Mouse (Mus musculus) telencephalon, adult 2 months (tissue): ENCODE measurements around the gene Rnf32.
A peak's percentile ranks its signal among the peaks of the same experiment; 100 is the strongest.

Experiments
- DNase-seq: peaks from one replicate; pipeline ENCODE4 v3.0.0-alpha.2; 2011; ENCODE audit warnings: low read depth, low spot score

Gene Rnf32

DNA sequence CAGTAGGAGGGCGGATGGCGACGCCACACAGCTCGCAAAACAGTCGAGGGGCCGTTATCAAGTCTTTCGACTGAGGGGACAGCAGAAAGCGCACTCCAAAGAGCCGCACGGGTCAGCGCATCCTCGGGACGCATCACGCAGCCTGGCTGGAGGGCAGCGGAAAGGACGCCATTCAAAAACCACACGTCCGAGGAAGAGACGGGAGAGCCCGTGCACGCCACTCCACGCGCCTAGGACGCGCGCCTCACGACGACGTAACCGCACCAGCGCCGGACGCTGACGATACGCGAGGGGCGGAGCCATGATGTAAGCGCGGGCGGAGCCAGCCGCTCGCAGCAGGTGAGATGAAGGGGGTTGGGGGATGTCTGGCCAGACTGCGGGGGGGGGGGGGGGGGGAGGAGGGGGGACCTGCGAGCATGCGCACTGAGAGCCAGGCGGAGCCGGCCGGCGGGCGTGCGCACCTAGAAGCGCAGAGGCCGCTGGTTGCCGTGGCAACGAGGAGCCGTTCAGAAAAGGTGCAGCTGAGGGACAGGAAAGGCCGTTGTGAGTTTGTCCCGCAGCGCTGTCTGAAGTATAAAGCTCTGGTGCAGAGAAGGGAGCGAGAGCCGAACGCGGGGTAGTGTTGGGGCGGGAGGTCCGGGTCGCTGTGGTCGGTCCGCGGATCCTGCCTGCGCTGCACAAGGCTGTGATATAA, at the start of gene Rnf32:
Rnf32 (plus strand) TSS at position 423 of the 694 bp plus-strand sequence.
- DNase-seq = peak; percentile 87

DNA sequence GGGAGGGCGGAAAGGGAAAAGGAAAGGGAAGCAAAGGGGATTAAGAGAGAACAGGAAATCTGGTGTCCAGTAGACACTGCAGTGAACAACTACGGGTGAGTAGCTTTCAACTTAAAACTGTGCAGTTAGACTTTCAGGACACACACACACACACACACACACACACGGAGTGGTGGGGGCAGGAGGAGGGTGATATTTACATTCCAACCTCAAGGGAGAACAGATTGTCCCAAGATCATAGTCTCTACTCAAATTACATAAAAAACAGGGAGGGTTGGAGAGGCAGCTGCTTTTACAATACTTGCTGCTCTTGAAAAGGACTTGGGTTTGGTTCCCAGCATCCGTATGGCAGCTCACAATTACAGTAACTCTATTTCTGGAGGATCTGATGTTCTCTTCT, 45.6 kb upstream of the Rnf32 start:
- DNase-seq = no peak

DNA sequence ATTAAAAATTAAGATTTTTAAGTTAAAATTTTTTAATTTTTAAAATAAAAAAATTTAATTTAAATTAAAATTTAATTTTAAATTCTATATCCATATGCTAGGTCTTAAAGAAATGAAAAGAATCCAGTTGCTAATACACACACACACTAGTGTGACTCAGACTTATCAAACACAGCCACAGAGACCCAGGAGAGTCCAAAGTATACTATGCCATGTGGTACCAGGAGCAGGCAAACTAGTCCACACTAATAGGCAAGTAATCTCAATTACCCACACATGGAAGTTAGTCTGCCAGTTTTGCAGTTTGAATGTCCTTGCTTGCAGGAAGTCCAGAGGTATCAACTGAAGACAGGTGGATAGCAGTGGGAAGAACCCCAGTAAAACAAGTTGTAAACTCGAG, 35.9 kb upstream of the Rnf32 start:
- no peak for DNase-seq

DNA sequence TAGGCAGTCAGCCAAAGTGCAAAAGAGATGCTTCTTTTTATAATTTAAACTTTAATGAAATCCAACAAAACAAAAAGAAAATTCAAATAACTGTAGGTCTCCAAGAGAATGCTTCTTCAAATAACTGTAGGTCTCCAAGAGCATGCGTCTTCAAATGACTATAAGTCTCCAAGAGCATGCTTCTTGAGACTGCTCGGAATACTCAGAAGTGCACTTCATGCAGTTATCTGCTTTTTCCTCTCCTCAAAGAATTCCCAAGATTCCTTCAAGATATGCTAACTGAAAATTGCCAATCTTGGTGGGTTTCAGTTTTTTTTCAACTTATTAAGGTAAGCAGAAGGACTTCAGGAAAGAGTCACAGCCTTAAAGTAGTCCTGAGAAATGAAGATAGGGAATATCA, 28.8 kb upstream of the Rnf32 start:
- no peak for DNase-seq

DNA sequence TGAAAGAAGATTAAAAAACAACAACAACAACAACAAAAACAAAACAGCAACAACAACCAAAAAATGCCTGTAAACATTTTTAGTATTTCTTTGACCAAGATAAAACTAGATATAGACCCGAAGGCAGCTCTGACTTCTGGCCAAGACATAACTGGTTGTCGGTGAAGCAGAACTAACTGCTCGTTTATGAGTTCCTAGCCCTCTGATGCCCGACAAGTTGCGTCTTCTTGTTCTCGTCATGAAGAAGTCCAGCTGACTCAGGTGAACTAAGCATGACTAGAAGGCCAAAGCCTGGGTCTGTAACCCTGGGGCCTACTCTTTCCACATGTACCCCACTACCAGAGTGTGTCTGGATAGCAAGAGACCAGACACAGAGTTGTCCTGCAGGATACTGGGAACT, 25.6 kb upstream of the Rnf32 start:
- no peak for DNase-seq

DNA sequence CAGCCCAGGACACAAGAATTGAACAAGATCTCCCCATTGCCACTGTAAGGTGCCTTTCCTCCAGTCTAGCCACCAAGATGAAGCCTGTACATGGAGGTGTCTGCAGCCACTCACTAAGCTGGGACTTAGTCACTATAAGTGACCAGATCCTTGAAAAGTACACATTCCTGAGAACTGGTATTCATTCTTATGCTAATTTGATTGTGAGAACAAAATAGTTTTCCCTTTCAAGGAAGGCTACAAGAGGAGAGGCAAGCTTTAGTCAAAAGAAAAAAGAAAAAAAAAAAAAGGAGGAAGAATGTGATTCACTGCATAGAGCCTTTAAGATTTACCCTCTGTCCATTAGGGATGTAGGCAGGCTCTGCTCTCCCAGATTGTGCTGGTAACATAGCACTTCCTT, 24.6 kb upstream of the Rnf32 start:
- no peak for DNase-seq

DNA sequence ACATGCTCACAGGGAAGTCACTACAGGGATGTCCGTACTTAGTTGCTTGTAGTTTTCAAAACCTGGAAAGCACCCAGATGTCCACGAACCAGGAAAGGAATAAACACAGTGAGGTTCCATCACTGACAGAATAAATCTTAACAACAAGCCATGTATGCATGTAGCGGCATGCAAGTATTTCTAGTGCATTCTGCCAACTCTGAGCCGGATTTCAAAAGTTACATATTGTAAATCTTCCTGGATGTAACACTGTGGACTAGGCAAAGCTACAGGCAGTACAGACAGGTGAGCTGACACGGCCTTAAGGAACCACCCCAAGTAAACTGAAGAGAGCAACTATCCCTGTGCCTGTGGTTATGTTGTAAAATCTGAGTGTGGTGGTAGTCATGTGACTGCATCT, 9.0 kb upstream of the Rnf32 start:
- DNase-seq = no peak

DNA sequence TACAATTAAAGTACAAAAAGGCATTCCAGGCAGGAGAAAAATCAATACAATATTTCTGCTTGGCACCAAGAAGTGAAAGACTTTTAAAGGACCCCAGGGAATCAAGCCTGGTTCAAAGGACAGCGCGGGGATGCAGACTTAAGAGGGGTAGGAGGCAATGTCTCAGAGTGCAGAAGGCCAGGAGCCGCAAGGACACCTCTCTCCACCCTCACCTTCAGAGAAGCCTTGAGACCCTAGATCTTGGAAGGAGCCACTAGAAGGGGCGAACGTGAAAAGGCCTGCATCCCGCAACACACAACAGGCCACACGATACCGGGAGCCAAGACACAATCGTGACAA, 592 bp upstream of the Rnf32 start:
- no peak for DNase-seq

DNA sequence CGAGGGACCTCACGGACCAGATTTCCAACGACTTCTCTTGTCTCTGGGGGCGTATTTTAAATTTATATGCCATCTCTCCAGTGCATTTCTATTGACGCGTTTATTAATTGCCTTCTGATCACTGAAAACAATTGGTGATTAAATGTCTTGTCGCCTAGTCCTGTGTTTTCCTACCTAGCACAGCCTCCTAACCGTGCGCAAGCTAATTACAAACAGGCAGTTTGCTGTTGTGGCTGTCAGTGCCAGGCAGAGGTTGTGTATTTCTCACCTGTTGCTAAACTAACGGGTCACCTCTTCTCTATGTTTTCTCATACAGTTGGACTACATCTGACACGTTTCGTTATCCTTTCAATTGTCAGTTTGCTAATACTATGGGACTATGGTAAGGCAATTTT, 469 bp downstream of the Rnf32 start:
- peak; percentile 9 for DNase-seq

DNA sequence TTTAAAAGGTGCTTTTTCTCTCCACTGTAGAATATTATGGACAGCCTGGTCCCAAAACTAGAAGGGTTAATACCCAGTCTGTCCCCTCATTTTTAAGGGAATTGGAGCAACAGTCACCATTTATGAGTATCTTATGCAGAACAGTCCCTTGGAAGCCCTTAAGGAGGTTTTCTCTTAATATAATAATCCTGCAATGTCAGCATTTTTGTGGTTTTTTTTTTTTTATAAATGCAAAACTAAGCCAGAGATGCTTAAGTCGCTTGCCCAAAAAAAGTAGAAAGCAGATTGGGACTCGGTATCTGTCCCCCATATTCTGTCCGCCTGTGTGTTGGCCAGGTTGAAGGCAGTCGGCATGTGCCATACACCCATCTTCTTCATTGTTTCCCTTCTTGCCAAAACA, 1.4 kb downstream of the Rnf32 start:
- DNase-seq = no peak

DNA sequence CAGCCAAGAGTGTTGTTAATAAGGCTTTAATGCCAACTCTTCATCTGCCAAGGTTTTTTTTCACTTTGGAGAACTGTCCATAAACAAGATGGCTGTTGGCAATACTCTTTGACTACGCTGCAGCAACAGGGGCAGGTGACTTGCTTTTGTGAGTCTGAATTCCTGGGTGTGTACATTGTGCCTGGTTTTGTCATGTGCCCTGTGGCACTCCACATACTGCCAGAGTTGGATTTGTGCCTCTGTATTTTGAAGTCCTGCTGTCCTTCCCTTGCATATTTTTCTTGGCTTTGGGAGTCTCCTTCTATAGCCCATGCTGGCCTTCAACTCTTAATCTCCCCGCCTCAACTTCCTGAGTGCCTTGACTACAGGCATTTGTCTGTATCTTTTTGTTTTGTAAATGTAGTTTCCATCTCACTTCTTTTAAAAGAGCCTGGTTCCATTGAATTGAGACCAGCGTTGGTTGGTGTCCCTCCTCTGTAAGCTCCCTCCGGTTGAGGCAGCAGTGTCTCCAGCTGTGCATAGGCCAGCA, 3.2 kb downstream of the Rnf32 start:
- no peak for DNase-seq

DNA sequence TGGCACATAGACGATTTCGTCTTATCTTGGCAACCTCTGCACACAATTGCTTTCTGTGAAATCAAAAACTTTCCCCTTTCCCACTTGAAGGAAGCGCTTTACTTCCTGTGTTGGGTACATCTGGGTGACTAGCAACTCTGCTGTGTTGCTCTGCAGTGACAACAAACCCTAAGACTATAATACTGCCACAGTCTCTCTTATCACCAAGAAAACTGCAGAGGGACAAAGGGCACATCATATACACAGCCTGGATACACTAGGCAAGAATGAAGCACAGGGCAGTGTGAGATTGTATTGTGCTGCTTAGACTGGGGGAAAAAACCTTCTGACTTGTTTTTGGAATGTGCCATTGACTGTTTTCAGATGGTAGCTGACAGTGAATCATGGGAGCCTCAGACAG, 4.1 kb downstream of the Rnf32 start:
- DNase-seq = no peak

DNA sequence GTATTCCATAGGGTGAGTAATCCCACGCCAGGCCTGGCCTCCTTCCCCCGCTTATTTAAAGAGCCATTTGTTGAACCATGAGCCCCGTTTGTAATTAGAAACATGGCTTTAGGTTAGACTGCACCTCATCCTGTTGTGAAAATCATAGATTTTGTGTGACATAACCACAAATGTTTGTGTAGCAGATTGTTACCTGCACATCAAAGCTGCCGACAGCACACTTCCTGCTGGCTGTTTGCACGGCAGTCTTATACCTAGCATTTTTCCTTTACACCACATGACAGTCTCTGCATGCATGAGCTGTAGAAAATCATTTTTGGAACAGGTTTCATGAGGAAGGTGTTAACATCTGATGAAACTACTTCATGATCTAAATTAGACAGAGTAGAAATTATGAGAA, 9.9 kb downstream of the Rnf32 start:
- no peak for DNase-seq

DNA sequence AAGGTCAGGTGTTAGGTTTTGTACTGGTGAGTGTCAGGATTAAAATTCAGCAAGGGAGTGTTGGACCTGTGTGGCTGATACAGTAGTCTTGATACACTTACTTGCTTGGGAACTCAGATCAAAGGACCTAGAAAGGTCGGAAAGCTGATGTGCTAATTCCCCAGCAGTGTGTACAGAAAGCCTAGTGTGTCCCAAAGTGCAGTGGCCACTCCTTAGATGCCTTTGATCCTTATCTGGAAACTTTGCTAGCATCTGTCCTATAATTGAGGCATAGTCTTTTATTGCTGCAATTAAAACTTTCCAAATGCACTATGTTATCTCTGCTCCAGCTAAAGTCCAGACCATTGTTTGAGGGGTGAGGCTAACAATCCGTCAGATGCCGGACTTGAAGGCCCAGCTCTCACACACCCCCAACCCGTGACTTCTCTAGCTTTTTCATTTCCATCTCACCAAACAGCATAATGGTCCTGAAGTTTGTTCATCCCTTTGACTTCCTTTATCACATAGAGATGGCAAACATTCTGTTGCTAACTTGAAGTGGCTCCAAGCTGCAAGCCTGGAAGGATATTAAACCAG, 16.3 kb downstream of the Rnf32 start:
- no peak for DNase-seq

DNA sequence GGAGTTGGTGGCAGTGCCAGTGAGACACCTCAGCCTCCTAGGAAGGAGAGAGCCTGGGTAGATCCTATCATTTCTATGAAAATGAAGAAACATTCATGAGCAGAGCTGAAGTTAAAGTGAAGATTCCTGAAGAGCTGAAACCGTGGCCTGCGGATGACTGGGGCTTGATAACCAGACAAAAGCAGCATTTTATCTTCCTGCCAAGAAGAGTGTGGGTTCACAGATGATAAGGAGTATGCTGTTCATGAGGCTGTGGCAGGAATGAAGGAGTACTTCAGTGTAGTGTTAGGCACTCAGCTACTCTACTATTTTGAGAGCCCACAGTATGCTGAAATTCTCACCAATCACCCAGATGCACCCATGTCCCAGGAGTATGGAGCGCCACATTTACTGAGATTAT, 22.2 kb downstream of the Rnf32 start:
- DNase-seq = no peak

DNA sequence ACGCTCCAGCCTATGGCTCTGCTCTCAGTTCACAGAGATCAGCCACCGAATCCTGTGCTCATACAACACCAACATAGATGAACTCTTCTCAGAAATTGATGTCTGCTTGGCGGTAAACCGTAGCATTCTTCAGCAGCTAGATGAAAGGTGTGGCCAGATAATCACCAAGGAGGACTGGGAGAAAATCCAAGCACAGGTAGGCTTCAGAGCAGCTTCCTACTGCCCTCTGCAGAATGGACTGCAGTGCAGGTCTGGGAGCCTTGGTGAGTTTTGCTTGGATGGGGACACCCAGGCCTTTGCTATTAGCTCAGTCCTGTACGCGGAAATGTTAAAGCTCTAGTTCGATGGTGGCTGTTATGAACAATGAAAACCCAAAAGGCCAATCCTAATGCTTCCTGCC, 28.3 kb downstream of the Rnf32 start:
- DNase-seq = no peak

DNA sequence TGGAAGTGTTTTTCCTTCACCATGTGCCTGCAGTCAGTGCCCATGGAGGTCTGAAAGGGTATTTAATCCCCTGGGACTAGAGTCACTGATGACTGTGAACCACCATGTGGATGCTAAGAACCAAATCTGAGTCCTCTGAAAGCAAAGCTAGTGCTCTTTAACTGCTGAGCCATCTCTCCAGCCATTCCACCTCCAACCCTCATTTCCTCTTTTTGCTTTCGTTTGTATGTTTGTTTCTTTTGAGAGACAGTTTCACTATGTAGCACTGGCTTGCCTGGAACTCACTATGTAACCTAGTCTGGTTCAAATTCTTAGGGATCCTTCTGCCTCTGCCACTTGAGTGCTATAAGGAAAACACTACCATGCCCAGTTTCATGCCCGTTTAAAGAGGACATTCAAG, 34.7 kb downstream of the Rnf32 start:
- no peak for DNase-seq

DNA sequence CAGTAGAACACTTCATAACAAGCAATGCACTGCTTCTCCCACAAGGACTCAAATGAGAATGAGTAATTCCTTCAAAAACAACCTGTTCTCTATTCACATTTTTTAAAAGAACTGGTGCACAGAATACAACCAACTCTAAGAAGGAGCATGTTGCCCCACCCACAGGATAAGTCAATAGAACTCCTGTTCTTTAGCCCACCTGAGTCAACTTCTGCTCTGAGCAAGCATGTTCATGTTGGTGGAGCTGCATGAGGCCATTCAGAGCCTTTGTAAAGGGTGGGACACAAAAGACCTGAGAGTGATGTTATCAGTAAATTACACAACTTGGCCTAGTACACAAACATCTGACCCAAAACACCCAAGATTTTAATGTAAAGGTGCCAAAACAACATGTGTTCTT, 42.6 kb downstream of the Rnf32 start:
- no peak for DNase-seq

DNA sequence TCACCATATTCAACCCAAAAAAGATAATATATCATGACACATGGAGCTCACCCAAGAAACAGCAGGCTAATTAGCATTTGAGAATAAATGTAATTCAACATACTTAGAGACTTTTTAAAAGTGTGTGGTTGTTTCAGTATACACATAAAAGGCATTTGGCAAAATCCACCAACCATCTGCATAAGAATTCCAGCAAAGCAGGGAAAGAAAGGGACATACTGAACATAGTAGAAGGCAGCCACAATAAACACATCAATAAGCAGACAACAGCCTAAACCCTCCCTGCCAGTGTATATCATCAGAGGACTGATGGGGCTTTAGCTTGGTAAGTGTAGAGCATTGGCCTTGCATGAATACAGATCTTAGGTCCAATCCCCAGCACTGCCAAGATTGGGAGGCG, 49.0 kb downstream of the Rnf32 start:
- peak; percentile 33 for DNase-seq

DNA sequence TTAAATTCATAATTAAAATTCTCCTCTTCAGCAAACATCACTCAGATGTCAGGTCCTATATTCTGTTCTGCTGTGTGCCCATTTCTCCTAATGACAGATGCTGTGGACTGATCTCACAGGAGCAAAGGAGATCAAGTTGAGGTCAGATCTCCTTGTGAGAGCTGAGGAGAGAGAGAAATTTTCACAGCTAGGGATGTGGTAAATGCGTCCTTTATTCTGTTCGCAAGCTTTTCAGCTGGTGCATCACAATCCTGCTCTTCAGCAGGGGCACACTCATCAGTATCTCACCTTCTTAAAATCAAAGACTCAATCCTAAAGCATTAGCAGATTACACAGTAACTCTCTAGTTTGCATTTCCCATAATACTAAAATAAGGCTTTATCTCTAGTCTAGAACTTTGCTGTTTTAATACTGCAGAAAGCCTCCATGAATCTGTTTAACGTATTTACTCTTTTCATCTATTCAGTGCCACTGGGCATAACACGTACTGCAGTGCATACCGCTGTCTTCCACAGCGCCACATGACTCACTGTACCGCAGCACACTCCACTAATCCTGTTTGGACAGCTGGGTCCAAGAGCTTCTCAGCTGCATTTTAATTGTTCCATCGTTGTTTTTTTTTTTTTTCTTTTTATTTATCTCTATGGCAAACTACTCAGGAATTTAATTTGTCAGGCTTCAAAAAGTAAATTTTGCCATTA, 55.2 kb downstream of the Rnf32 start:
- DNase-seq = no peak

DNA sequence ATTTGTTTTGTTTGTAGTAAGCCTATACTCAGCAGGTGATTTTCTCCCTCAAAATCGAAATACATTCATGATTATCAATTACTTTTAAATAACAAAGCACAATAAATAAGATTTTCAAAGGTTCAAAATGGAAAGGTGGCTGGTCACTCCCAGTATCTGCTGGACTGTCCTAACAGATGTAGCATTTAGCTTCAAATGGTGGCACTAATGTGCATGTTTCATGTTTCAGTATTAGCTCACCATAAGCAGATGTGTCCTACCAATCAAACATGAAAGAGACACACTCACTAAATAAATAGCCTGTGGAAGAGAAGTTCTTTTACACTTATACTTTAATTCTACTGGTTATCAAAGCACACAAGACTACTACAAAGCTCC, 55.7 kb downstream of the Rnf32 start:
- no peak for DNase-seq

DNA sequence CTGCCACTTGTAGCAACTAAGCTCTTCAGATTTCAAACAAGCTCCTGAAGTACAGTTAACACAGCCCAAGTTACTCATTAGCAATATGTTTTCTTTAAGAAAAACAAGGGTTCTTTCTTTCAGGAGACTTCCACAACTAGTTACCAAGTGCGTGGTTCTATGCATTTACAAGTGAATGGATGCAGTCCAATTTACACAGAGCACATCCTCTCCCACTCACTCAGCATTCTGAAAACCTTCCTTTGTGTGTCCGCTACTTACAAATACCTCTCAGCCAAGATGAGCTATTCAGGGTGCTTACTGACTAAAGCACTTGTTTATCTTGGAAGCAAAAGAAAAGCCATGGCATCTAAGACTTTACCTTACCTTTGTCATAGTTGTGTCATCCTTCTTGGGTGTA, 58.1 kb downstream of the Rnf32 start:
- DNase-seq = no peak

DNA sequence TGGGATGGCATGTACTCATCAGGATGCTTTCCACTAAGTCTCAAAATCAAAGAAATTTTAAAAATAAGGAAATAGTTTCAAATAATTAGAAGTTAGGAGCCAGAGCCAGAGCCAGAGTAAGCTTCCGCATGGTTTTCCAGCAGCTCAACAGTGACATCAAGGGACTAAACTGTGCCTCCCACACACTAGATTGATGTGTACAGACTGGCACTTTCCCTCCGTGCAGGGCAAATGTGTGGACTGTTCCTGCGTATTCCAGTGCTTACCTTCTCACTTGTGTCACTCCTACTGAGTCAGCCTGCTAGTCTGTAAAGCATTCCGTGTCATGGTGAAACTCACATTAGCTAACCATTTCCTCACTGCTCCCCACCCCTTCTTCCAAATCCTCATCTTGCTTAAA, 75.1 kb downstream of the Rnf32 start:
- no peak for DNase-seq
